Mouse (Mus musculus) liver, embryonic 14.5 days (tissue): ENCODE measurements around the gene Atp12a.

Experiments used
- CTCF ChIP-seq: IDR thresholded peaks from 2 replicates; pipeline ENCODE4 v1.5.1; 2016; ENCODE audit warnings: antibody characterized with exemption, low read depth, control low read depth
- EP300 ChIP-seq: IDR thresholded peaks from 2 replicates; pipeline ENCODE4 v1.6.1; 2016; ENCODE audit warnings: antibody characterized with exemption, low read depth

DNA sequence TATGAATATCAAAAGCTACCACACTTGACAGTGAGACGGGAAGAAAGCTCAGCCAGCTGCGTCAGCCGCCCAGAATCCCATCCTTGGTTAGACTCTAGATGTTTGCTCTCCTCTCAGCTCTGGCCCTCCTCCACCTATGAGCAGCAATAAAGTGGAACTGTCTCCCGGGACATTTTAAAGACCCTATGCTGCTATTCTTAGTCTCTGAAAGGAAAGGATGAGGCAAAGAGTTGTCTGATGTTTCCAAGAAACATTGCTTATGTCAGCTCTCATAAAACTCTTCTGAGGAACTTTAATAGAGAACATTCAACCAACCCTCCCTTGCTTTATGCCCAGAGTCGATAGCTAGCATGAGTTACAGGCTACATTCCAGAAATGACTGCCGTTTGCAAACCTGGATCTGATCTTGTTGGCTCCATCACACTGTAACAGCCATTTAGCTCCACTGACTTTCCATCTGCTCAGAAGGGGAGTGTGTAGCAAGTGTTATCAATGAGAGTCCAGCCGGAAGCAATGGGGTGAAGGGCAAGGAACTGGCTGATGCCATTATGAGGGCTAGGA, 25.9 kb upstream of the Atp12a start:
- TF ChIP-seq CTCF, result no peak
- no peak for TF ChIP-seq EP300
